Mouse (Mus musculus): Measurements from ENCODE around the gene Hbq1b. TPM values are rescaled to one million over a fixed set of nuclear protein-coding genes. Genes with fewer than 3 reads are reported as not detected.
A peak's percentile ranks its signal among the peaks of the same experiment; 100 is the strongest.

Hbq1b gene
- total RNA-seq (2015; ENCODE audit: low replicate concordance) (247 and 301 TPM in 2 replicates), total RNA-seq (2017; ENCODE audit: low replicate concordance) (56.8 and 86.4 TPM in 2 replicates)

DNA sequence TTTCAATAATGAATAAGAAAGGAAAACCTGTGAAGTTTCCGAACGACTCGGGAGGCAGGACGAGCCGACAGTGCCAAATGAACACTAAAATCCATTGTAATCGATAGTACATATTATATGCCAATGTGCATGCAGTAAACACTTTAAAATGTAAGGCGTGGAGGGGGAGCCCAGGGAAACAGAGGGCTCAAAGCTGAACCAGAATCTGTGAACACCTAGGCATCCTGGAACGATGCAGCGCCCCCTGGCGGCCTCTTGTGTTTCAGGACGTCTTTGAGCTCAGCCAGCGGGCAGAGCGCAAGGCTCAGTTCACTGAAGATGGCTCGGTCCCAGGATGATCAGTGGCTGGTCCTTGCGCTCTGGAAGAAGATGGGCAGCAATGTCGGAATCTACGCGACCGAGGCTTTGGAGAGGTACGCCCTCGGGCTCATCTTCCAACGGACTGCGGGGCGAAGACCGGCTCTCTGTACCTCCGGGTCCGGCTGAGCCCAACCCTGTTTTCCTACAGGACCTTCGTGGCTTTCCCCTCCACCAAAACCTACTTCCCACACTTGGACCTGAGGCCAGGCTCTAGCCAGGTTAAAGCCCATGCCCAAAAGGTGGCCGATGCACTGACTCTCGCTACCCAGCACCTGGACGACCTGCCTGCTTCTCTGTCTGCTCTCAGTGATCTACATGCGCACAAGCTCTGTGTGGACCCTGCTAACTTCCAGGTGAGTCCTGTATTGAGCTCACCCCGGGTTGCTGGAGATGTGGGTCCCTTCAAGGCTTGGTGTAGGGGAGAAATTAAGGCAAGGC is at the start of gene Hbq1b:
Hbq1b (plus strand) TSS at position 271 of the 798 bp plus-strand sequence.
- ATAC-seq (replicated peaks; ENCODE audit: low FRiP score, poor library complexity, severe bottlenecking), result peak; percentile 23

DNA sequence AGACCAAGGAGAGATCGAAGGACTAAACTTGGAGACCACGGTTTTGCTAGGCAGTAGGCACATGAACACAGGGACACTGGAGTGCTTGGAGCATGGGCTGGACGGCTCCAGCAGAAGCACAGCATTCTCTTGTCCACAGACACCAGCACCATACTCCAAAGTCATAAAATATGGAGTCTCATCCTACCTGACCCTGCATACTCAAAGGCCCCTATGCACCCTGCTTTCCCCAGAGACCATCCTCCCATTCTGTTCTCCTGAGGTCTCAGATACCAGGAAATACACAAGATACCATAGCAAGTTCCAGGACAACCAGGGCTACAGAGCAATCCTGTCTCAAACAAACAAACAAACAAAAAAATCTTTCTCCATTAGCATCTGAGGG is 49.4 kb upstream of the Hbq1b start:
- no peak for ATAC-seq (replicated peaks; ENCODE audit: low FRiP score, poor library complexity, severe bottlenecking)

DNA sequence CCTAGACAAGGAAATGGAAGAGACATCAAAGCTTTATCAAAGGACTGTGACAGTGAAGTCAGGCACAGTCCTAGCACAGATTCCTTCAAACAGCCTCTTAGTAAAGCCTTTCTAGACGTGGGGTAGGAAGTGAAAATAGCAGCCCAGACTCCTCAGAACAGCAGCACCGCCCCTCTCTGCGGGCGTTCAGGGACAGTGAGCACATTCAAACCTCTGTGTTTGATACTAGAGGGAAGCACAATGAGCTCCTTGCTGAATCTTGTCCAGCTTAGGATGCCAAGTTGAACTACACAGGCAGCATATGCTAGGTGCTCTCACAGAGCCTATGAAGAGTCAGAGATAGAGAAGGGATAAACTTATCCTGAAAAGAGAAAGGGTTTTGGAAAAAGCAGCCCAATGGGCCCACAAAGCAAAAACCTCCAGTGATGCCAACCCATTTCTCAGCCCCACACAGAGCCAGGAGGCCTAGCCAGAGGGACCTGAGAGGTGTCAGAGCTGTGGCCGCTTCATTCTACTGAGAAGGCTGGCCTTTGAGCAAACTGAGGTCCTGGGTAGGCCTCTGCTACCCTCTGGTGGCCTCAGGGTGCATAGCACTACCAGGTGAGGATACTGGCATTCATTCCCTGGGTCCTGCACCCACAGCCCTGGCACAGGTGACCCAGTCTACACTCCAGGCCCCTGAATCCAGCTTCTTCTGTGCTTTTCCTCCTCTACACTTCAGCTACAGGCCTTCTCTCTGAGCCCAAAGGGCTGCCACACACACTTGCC is 48.5 kb upstream of the Hbq1b start:
- ATAC-seq (replicated peaks; ENCODE audit: low FRiP score, poor library complexity, severe bottlenecking), result peak; percentile 85

DNA sequence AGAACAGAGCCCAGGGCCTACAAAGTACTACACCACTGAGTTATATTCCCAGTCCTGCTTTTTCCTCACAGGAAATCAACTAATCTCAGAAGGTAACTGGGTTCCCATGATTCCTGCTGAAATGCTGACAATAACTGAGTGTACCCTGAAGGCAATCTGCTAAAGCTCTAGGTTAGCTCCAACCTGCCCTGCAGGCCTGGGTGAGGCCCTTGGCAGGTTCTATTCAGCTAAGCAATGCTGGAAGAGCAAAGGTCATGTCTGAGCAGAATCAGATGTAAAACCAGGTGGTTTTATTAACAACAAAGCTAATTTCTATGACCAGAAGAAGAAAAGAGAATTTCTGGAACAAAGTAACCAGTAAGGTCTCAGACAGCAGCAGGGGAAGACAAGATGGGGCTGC is 45.4 kb upstream of the Hbq1b start:
- ATAC-seq (replicated peaks; ENCODE audit: low FRiP score, poor library complexity, severe bottlenecking), result no peak

DNA sequence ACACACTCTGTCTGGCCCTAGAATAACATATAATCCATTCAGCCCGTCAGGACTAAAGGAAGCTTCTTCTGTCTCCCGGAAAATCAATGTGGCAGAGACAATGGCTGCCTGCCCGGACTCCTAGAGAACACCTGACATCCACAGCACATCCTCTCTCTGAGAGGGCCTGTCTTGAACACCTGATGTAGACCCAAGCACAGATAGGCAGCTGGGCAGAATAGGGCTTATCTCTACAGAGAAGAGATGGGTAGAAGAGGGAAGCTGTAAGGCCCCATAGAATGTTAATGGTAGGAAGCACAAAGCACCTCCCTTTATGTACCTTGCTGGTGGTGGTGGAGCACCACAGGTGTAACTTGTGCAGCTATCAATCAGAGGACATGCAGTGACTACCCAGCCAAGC is 44.6 kb upstream of the Hbq1b start:
- ATAC-seq (replicated peaks; ENCODE audit: low FRiP score, poor library complexity, severe bottlenecking), result no peak

DNA sequence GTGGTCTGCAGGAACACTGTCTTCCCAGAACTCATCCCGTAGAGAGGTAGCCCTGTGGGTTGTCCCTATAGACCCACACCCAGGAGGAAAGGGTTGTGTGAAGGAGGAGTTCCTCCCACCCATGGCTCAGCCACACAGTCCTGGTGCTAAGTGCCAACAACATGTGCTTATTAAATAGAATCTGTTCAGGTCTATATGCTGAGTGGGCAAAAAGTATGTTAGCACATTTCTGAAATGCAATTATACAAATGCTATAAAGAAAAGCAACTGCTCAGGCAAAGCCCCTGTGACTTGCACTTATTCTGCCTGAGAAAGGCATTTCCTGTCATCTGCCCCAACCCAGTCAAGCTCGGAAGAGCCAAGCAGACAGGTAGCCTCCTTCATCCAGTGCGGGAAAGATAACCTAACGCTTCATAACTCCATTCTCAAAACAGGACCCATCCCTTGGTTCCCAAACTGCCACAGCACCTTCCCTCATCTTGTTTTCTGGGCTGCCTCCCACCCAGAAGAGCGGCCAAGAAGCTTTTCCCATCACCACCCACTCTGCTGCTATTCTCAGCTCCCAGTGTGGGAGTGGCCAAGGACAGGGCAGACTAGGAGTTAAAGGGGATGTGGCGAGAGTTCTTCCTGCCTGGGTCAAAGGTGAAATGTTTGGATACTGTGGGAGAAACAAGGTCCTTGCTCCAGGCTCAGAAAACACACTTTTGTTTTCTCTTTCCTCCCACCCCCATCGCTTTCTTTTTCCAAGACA is 43.4 kb upstream of the Hbq1b start:
- no peak for ATAC-seq (replicated peaks; ENCODE audit: low FRiP score, poor library complexity, severe bottlenecking)

GRCm38 (mm10) chr11:32244064-32244463 is 42.7 kb upstream of the Hbq1b start:
- no peak for ATAC-seq (replicated peaks; ENCODE audit: low FRiP score, poor library complexity, severe bottlenecking)

- no peak for ATAC-seq (replicated peaks; ENCODE audit: low FRiP score, poor library complexity, severe bottlenecking)
These were observed 42.1 kb upstream of the Hbq1b start for GRCm38 (mm10) chr11:32244617-32245016.

- peak; percentile 84 for ATAC-seq (replicated peaks; ENCODE audit: low FRiP score, poor library complexity, severe bottlenecking)
These were observed 41.2 kb upstream of the Hbq1b start for GRCm38 (mm10) chr11:32245614-32246013.

DNA sequence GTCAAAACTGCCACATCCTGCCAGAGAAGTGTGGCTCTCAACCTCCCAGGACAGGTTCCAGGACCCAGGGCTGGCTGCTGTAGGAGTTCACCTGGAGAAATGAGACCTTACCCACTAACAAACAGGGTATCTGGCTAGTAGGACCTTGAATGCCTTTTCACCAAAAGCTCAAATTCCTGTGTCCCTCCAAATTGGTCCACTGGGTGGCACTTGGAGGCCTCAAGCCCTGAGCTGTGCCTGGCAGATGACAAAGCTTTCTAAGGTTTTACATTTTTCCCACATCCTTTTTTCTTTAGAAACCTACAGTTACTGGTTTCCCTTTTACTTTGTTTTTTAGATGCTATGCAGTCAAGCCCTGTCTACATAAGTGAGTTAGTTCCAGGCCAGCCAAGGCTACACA is 39.7 kb upstream of the Hbq1b start:
- 0 out of 2 replicates have a peak, but pooled peaks have one; percentile 11 for ATAC-seq (replicated peaks; ENCODE audit: low FRiP score, poor library complexity, severe bottlenecking)

DNA sequence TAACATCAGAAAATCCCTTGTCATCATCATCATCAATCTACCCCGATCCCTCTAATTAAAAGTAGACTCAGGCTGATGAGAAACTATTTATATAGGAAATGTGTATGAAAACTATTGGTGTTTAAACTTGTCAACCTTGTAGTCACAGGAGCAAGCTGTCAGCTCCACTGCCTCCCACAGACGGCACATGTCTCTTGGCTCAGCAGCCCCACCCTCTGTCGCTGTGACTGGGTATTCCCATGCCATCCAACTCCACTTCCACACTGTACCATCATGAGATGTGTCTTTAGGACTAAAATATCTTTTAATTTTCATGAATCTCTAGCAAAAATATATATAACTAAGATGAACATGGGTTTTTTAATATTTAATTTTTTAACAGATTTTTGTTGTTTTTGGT is 38.4 kb upstream of the Hbq1b start:
- no peak for ATAC-seq (replicated peaks; ENCODE audit: low FRiP score, poor library complexity, severe bottlenecking)

DNA sequence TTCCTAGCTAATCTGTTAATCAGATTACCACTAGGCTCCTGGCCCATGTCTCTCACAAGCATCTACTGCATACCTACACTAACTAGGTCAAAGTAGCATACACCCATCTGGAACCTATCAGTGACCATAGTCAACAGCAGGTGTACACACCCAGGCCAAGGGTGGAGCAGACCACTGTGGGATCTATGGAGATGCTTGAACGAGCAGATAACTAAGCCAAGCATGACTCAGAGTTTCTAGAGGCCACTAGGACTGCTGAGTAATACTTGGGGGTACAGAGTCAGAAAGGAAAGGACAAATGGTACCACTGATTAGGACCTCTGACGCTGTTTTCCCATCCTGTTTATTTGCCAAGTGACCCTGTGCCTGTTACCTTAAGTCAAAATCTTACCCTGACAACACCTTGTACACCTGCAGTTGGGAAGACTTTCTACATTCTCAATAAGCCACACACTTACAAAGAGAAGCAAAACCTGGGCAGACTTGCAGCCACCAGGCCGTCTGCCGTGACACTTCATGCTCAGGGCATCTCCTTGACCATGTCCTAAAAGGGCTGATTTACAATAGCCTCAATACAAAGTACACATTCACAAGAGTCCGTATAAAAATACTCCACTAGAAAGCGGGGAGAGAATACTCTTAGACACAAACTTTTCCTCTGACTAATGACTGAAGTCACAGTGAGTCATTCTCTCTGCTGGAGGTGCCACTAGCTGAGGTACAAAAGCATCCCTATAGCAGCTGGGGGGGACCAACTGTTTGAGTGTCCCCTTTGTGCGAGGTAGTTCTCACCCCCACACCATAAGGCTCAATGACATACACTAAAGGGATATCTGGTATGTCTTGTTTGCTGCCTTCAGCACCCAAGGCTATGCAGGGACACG is 35.6 kb upstream of the Hbq1b start:
- ATAC-seq (replicated peaks; ENCODE audit: low FRiP score, poor library complexity, severe bottlenecking), result peak; percentile 84

GRCm38 (mm10) chr11:32253121-32253520 is 33.6 kb upstream of the Hbq1b start:
- ATAC-seq (replicated peaks; ENCODE audit: low FRiP score, poor library complexity, severe bottlenecking), result no peak

DNA sequence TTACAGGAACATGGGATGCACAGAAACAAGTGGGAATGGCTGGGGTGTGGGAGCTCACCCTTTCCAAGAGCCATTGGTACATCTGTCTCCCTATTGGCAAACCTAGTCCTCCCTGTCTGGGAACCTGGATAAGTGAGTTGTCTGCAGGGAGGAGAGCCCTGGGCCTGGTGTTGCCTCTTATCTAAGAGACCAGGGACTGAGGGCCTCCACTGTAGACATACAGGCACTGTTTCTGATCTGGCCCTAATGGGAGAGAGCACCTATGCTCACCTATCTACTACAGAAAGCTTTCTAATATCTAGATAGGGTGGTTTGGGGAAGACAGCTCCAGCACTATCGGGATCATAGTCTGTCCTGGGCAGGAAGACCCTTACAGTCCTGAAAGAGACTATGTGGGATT is 30.6 kb upstream of the Hbq1b start:
- peak; percentile 93 for ATAC-seq (replicated peaks; ENCODE audit: low FRiP score, poor library complexity, severe bottlenecking)

GRCm38 (mm10) chr11:32256566-32256965 is 30.2 kb upstream of the Hbq1b start:
- ATAC-seq (replicated peaks; ENCODE audit: low FRiP score, poor library complexity, severe bottlenecking), result peak; percentile 0; the same call in 1 of the 2 replicates

- no peak for ATAC-seq (replicated peaks; ENCODE audit: low FRiP score, poor library complexity, severe bottlenecking)
These were observed 23.9 kb upstream of the Hbq1b start for GRCm38 (mm10) chr11:32262674-32263415.

GRCm38 (mm10) chr11:32265117-32265738 is 21.5 kb upstream of the Hbq1b start:
- peak; percentile 60 for ATAC-seq (replicated peaks; ENCODE audit: low FRiP score, poor library complexity, severe bottlenecking)

DNA sequence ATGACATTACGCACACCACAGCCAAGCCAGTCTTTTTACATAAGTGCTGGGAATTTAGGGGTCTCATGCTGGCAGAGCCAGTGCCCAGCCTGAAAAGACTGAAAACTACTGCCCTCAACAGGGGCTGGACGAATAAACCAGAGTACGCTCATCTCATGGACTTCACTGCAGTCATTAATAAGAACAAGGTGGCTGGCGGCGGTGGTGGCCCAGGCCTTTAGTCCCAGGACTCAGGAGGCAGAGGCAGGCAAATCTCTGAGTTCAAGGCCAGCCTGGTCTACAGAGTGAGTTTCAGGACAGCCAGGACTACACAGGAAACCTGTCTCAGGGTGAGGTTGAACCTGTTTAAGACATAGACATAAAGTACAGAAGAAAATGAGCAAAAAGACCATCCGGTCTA is 20.6 kb upstream of the Hbq1b start:
- ATAC-seq (replicated peaks; ENCODE audit: low FRiP score, poor library complexity, severe bottlenecking), result no peak
